Mouse (Mus musculus) embryonic facial prominence, embryonic 10.5 days (tissue): Measurements from ENCODE around the gene Defb48. TPM values are rescaled to one million over a fixed set of nuclear protein-coding genes. Genes with fewer than 3 reads are reported as not detected.

Experiments
- polyA plus RNA-seq: library from polyadenylated mRNA; unstranded; fragments of >200 nt; fragmentation: Nextera tagmentation; extraction: Ambion mirVana; gene quantifications from 2 replicates; pipeline ENCODE4 v1.2.1, GENCODE M21; 2016

Defb48 gene
- polyA plus RNA-seq, 1 experiment from 2014 or later: not detected

Other genes starting within 250 kb of the Defb48 start
- gene Ints6, start 223.3 kb downstream of the Defb48 start, polyA plus RNA-seq: 19.9 and 20.5 TPM in 2 replicates
- gene Wdfy2, start 146.8 kb downstream of the Defb48 start, polyA plus RNA-seq: 13.6 and 16.0 TPM in 2 replicates
- gene Defb47, start 13.6 kb upstream of the Defb48 start, polyA plus RNA-seq: not detected in 2 replicates
- gene Defb43, start 27.3 kb upstream of the Defb48 start, polyA plus RNA-seq: not detected in 2 replicates
- 0.15 and 0.29 TPM in 2 replicates for gene Defb42, start 62.5 kb upstream of the Defb48 start, polyA plus RNA-seq
- not detected in 2 replicates for gene Defb30, start 65.5 kb upstream of the Defb48 start, polyA plus RNA-seq